Mouse (Mus musculus) right cerebral cortex, postnatal 10 days (tissue): ENCODE data around the gene Wiz.

Experiments
- DNase-seq, 2 experiments: peaks; one replicate each; pipeline ENCODE4 v3.0.0; 2021; ENCODE audit warnings: low spot score in 2 of 2

The Wiz gene

DNA sequence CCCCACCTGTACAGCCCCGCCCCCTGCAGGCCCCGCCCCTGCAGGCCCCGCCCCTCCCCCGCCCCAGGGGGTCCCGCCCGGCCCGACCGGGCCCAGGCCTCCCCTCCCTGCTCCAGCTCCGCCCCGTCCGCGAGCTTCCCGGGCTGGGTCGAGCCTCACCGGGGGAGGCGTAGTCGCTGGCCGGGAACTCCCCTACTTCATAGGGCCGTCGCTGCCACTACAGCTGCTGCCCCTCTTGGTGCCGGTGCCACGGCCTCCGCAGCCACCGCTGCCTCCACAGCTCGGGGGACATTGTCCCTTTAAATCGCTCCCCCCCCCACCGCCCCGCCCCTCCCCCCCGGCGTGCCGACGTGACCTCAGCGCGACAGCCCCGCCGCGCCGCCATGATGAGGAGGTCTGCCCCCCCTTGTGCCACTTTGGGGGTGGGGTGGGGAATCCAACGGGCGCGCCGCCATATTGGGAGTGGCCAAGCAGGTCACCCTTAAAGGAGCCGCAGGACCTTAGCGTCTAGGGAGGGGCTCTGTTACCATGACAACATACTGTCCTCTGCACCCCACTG lies at the start of gene Wiz:
Gene Wiz (minus strand): TSS at position 339 of the 559 bp plus-strand sequence.
- peak; percentile 96 for DNase-seq

DNA sequence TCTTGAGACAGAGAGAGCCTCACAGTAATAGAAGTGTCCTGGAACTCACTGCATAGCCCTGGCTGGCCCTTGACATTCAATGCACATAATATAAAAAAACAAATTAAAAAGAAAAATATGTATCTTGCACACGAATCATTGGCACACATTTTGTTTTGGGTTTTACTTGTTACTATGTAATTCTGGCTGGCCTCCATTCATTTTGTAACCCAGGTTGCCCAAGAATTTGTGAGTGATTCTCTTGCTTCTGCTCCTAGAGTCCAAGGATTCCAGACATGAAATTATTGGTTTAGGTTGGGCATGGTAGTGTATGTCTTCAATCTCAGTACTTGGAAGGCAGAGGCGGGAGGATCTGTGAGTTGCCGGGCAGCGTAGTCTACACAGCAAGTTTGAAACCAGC lies 47.9 kb upstream of the Wiz start:
- no peak for DNase-seq

DNA sequence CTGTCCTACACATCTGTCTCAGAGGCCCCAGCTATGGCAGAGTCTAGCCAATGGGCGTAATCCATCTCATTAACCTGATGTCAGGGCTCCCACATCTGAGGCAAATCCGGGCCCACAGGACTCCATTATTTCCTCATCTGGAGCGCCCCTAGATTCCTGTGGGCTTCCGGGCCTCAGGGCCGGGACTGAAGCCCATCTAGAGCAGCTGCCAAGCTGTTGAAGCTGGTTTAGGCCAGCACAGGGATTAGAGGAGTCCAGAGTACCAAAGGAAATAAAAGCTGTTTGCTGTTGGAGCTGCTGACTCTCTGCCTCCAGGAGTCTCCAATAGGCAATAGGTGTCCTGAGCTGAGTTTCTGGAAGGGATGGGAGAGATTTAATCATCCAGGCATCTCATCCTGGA lies 45.9 kb upstream of the Wiz start:
- no peak for DNase-seq

DNA sequence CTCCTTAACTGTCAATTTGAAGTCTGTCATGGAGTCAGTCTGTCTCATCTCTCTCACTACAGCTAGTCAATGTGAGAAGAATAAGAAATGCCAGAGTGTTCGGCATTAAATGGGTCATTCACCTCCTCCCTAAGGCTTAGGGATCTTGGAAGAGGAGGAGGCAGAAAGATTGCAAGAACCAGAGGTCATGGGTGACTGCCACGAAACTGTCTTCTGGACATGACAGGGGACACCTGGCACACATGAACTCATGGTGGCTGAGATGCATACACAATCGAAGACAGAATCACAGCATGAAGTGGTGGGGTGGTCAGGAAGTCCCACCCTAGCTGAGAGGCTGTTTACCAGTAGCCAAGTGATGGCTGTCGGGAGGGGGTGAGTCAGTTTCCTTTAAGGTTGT lies 45.1 kb upstream of the Wiz start:
- no peak for DNase-seq

DNA sequence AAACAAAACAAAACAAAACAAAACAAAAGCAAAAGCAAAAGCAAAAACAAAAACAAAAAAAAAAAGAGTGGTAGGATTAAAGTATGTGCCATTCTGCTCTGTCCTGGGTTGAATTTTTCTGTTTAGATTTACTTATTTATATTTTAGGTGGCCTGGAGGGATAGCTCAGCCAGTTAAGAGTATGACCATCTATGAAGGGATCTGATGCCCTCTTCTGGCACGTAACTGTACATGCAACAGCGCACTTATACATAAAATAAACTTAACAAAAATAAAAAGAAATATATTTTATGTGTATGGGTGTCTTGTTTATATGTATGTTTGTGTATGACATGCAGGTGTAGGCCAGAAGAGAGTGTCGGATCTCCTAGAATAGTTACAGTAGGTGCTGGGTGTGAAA lies 42.7 kb upstream of the Wiz start:
- DNase-seq = no peak

DNA sequence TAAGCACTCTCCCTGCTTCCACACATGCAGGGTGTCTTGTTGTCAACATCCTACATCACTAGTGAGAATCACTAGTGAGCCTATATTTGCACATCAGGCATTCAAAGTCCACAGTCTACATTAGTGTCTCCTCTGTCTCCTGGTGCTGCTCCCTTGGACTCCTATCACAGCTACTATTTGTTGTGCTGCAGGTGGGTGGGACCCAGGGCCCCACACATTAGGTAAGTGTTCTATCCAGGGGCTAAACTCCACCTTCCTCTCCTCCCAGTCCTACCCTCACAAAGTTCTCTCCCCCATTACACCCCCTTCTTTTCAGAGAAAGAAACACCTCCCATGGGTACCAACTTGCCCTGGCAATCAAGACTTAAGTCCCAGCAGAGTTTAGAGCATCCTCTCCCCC lies 37.4 kb upstream of the Wiz start:
- no peak for DNase-seq

DNA sequence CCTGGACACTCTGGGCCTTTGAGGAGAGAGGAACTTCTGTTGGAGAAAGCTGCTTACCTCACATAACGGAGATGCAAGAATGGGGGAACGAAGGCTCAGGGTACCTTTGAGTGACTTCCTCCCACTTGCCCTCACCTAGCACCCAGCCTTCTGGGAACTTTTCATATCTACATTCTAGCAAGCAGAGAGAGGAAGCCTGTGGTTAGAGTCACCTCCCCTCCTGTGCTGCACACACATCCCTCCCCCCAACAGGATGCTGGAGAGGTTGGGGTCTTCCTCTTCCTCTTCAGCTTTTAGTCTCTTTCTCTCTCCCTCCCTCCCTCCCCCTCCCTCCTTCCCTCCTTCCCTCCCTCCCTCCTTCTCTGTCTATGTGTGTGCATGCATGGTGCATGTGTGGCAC lies 34.8 kb upstream of the Wiz start, which contains the start of gene Pglyrp2:
Gene Pglyrp2 (minus strand): TSS at position 134 of the 400 bp plus-strand sequence.
- DNase-seq = no peak

DNA sequence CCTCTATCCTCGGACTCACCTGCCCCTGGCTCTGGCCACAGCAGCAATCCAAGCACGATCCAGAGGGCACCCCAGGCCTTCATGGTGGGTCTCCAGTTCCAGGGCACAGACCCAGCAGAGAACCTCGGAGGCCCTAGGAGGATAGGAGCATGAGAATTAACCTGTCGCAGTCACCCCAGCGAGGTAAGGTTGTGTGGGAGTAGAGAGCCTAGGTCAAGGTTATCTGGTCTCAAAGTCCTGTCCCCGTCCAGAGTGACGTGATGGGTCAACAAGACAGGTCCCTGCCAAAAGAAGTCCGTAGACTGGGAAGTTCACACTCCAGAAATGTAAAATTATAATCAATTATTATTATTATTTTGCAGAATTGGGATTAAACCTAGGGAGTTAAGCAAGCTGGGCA lies 31.5 kb upstream of the Wiz start:
- no peak for DNase-seq

DNA sequence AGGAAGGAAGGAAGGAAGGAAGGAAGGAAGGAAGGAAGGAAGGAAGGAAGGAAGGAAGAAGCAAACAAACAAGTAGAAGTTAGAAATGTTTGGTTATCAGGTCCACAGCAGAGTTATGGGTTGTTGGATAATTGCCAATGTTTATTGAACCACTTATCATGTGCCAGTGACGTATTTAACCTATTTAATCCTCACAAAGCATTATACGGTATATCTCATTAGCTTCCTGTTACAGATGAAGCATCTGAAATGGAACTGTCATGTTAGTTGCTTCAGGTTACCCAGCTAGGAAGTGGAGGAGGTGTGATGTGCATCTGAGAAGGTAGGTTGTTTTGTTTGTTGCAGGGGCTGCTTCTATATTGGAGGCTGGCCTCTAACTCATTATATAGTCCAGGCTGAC lies 30.8 kb upstream of the Wiz start:
- no peak for DNase-seq

DNA sequence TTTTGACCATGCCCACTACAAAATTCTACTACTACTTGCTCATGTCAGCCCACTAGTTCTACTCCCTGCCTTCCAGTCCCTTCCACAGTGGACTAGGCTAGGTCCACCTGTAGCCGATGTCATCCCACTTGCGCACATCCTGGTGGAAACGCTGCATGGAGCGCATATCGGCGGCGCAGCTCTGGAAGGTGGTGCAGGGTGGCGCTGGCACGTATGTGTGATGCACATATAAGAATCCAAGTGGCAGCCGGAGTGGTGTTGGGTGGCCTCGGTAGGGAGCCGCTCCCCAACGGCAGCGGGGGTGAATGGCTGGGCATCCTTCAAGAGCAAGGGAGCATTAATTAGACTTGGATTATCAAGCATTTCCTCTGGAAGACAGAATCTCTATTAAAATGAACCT lies 27.5 kb upstream of the Wiz start:
- DNase-seq = no peak

DNA sequence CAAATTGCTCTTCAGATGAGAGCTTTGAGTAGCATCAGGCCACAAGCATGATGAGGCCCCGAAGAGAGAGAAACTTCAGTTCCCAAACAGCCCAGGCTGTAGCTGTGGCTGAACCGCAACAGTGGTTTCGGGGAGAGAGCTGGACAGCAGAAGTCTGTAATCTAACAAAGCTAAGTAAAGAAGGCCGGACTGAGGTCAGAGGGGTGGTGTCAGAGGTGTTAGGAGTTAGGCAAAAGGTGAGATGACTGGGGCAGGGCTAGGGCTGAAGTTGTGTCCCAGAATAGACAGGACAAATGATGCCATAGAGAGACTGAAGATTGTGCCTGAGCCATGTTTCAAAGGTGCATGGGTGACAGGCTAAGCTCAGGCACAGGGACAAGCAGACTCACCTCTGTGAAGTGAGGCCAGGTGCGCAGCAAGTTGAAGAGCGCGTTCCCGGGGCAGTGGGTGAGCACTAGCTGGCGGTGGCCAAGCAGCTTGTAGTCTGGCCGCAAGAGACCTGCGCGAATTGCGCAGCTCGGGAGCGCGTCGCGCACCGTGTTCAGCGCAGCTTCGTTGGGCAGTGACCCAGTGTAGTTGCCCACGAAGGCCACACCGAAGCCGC lies 26.3 kb upstream of the Wiz start:
- DNase-seq = no peak

DNA sequence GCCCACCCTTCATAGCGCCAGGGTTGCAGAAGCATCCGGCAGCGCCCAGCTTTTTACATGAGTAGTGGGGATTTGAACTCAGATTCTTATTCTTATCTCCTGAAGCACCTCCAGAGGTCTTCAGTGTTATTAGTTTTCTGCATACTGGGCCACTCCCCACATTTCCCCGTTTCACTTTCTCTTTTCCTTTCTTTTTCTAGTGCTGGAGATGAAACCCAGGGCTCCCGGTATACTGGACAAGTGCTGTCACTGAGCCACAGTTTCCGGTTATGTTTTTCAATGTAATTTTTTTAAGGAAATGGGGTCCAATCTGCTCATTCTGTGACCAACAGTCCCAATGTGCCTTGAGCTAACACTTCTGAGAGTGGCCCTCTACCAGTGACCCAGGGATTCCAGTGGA lies 22.7 kb upstream of the Wiz start:
- DNase-seq = no peak

DNA sequence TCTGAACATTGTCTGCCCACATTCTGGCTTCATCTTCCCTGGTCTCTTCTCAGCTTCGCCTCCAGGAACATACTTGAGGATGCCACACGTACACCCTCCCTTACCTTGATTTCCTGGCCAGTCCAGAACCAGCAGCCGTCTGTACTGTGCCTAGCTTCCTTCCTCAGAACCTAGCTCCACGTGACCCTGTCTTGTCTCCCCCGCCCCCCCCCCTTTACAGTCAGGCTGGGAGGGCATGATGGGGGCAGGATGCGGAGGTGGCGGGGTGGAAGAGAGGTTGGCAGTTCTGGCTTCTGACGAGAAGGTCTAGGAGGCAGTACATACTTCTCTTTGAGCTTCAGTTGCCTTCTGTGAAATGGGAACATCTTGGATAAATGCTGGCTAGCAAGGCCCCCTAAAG lies 14.2 kb upstream of the Wiz start, which contains the start of gene Rasal3:
Gene Rasal3 (minus strand): TSS at position 167 of the 400 bp plus-strand sequence.
- DNase-seq = no peak

DNA sequence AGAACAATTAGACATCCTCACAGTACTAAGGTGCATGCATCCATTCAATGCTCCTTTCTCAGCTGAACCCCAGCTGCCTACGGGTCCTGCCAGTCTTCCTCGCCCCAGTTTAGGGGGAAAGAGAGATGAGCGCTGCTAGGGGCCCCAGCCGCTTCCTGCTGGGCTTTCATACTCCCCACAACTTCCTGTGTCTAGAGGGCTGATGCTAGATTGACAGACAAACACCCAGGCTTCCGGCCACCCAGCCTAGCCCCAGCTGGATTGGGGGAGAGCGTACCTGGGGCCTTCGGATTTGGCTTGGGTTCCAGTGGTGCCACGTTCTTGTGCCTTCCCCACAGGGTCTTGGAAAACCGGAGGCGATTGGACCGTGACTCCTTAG lies 13.5 kb upstream of the Wiz start:
- DNase-seq = no peak

DNA sequence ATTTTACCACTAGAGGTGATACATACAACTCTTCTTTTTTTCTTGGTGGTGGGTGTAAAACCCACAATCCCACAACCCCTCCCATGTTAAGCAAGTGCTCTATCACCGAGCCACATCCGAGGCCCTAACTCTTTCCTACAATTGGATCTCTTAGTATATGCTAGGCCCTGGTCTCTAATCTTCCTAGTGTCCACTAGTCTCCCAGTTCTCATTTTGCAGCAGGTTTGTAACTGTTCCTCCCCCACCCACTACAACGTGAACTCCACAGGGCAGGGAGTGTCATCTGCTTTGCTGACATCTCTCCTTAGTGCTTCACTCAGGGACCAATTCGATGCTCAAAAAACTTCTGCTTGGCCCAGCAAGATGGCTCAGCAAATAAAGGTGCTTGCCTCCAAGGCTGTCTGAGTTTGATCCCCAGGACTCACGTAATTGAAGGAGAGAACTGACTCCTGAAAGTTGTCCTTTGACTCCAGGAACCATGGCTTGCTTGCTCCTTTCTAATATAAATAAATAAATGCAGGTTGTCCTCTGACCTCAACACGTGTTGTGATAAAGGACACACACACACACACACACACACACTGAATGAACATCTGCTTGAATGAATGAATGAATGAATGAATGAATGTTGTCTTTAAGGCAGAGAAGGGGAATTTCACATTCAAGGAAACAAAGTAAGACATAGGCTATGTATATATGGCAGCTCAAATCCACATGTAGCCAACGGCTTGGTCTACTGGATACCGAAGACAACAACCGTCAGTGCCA lies 13.0 kb upstream of the Wiz start:
- DNase-seq = no peak

DNA sequence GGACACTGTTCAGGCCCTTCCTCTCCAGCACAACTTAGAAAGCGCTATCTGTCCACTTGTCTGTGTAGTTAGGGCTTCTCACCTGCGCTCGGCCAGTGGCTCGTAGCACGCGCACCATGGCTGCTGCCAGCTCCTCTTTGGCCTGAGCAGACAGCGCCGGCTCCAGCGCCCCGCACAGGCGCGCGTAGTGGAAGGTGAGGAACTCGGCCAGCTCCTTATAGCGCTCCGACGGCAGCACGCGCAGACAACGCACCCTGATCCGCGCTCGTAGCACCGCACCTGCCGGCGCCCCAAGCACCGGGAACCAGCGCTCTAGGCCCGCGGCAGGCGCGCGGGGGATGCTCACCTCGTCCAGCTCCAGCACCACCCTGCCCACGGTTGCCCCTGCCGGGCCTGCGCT lies 7.0 kb upstream of the Wiz start:
- no peak for DNase-seq

DNA sequence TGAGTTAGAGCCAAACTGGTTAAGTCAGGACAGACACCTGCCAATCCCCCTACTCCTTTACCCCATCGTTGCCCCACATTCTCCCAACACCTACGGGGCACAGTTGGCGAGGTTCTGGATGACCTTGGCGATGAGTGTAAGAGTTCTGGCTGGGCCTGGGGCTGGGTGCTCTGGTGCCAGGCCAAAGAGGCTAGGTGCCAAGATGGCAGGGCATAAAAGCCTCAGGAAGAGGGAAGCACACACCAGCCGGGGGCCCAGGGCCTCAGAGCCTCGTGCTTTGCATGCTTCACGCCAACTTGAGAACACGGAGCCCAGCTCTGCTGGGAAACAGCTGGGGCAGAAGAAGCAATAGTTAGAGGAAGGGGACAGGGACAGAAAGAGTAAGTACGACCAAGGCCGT lies 4.7 kb upstream of the Wiz start:
- DNase-seq = no peak

DNA sequence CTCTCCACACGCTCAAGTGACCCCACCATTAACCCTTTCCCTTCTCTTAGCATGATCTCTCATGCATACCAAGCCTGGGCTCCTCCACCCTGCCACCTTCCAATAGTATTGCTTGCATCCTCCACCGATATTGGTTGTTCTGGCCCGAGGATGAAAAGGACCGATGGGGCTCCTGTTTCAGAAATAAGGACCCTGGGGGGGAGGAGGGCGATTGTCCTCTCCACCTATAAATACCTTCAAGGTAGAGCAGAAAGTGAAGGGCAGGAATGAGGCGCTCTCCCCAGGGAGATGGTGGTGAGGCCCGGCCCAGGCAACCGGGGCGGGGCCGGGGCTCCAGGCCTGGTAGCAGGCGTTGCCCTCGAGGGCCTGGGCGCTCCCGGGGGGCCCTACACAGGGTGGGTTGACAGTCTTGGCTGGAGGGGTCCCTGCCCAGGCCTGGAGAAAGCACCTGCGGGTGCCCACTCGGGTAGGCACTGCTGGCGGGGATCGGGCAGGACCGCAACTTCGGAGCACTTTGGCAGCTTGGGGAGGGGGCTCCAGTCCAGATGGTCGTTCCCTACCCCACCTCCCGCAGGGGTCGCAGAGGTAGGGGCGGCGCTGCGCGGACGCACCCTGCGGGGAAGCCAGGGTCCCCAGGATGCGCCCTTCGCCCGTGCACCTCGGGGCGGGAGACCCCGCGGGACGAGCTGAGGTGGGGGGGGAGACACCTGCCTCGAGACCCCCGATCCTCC lies 704 bp downstream of the Wiz start:
- peak; percentile 52 to 68 for DNase-seq

DNA sequence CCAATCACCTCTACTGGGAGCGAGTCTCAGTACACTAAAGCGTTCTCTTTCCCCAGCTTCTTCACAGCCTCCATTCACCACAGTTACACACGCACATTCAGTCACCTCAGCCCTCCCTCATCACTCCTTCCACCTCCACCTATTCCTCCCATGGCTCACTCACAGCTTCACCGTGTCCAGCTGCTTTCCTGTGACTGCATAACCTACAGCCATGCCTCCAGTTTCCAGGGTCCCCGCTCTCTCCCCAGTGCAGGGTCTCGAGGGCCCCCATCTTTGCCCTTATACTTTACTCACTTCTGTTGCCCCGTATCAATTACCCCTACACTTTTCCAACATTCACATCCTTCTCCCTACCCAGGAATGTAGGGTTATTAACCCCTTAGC lies 1.3 kb downstream of the Wiz start:
- no peak for DNase-seq

DNA sequence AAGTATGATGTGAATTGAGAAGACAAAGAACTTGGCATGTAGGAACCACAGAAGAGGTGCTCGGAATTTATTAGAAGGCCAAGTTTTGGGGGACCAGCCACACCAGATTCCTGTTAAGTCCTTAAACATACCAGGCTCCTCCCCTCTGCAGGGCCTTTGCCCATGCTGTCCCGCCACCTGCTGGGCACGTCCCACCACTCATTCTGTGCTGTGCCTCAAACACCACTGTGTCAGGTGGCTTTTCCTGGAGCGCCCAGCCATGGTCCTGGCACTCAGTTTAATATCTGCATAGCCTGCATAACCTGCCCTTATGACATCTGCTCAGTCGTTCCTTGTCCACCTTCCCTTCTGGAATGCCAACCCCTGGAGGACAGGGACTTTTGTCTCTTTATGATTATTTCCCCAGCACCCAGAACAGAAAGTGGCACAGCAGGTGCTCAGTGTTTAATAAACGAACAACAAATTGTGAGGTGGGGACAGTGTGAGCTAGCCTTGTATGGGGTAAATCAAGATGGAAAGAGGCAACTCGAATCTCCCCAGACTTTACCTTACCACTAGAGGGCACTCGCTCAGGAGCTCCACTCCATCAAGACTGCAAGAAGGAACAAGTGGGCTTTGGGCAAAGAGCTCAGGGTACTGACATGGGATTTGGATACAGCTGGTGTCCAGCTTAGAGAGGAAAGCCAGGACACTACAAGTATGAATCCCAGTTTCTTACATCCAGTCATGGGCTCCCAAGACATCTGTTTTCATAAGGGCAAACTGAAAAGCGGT lies 2.4 kb downstream of the Wiz start:
- no peak for DNase-seq

DNA sequence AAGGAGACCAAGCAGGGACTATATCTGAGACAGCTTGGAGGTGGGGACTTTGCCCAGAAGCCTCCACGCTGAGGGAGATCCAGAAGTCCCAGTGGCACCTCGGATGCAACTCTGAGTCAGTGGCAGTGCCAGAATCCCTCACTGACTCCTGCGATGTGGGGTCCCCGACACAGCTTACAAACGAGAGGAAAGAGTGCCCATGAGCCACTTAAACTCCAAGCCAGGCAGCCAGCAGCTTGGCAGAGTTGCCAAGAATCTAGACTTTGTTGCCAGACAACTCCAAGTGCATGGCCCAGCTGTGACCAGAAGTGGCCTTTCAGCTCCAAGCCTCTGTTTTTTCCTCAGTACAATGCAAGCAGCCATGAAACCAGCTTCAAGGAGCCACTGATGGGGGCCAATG lies 5.6 kb downstream of the Wiz start:
- no peak for DNase-seq

DNA sequence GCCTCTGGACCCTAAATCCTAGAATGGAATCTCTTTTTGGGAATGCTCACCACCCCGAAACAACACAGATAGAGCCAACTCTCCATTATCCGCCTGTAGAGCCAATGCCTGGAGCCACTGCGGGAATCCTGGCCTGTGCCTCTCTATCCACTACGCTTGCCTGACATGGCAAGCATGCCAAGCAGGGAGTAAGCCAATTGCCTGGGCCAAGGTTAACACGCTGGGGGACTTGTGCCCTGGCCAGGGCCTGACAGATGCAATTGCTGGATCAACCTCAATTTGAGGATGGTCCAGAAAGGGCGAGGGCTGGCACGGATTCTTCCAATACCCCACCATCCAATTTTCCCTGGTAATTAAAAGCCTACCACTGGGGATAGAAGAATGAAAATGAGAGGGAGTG lies 6.7 kb downstream of the Wiz start:
- peak; percentile 77 to 80 for DNase-seq
